Mouse (Mus musculus): Measurements from ENCODE around the gene Hoxb13.

GRCm38 (mm10) chr11:96234906-96235305 is 40.8 kb downstream of the Hoxb13 start:
- TF ChIP-seq CTCF (IDR thresholded peaks at IDR 0.05; ENCODE audit: control insufficient read depth, insufficient read depth, insufficient replicate concordance, low read depth, low read length) (peak; percentile 80), POLR2A (IDR thresholded peaks at IDR 0.05; ENCODE audit: control insufficient read depth, low read depth, low read length) (no peak)

All from testis, adult 2 months (tissue).